Mouse (Mus musculus) stomach, embryonic 16.5 days (tissue): Measurements from ENCODE around the gene Dhcr7. TPM values are rescaled to one million over a fixed set of nuclear protein-coding genes. Genes with fewer than 3 reads are reported as not detected.
A peak's percentile ranks its signal among the peaks of the same experiment; 100 is the strongest.

Experiments
- ATAC-seq: fragments of 200-750 bp; cut with Nextera tagmentation; 2 replicates; pipeline ENCODE4 v1.8.0; 2017; ENCODE audit warnings: moderate number of reproducible peaks, moderate TSS enrichment; ENCODE audit not compliant: insufficient read depth, low FRiP score
- H3K27ac ChIP-seq: fragments of 300-500 bp; sonication (generic); 2 replicates; pipeline ENCODE4 v1.5.1; 2014; ENCODE audit warnings: low read length
- H3K27me3 ChIP-seq: fragments of 300-500 bp; sonication (generic); 2 replicates; pipeline ENCODE4 v1.6.1; 2014; ENCODE audit warnings: low read length, control low read depth, mixed read lengths; ENCODE audit not compliant: control insufficient read depth, insufficient read depth
- H3K36me3 ChIP-seq: fragments of 300-500 bp; sonication (generic); 2 replicates; pipeline ENCODE4 v1.6.1; 2014; ENCODE audit warnings: low read length; ENCODE audit not compliant: control insufficient read depth, insufficient read depth
- H3K4me1 ChIP-seq: fragments of 300-500 bp; sonication (generic); 2 replicates; pipeline ENCODE4 v1.6.1; 2014; ENCODE audit warnings: low read length, control low read depth, mixed read lengths; ENCODE audit not compliant: control insufficient read depth, insufficient read depth
- H3K4me2 ChIP-seq: fragments of 300-500 bp; sonication (generic); 2 replicates; pipeline ENCODE4 v1.6.1; 2014; ENCODE audit warnings: low read depth, low read length, mixed read lengths
- H3K4me3 ChIP-seq: fragments of 300-500 bp; sonication (generic); replicated peaks from 2 replicates; pipeline ENCODE4 v1.5.1; 2014; ENCODE audit warnings: mild to moderate bottlenecking, low read length
- H3K9ac ChIP-seq: fragments of 300-500 bp; sonication (generic); 2 replicates; pipeline ENCODE4 v1.6.1; 2014; ENCODE audit warnings: low read length
- H3K9me3 ChIP-seq: fragments of 300-500 bp; sonication (generic); replicated peaks from 2 replicates; pipeline ENCODE4 v1.6.1; 2016; ENCODE audit warnings: low read length, control low read depth; ENCODE audit not compliant: control insufficient read depth
- WGBS: fragments of 180-500 bp; shearing (Covaris S2); extraction: QIAGEN DNeasy Blood & Tissue Kit; methylation state at CpG from one replicate; pipeline ENCODE4 v1.1.7; 2014; 5-methylcytosine and 5-hydroxymethylcytosine counted together
- polyA plus RNA-seq: library from polyadenylated mRNA; unstranded; fragments of >200 nt; fragmentation: Nextera tagmentation; extraction: Ambion mirVana; gene quantifications from 2 replicates; pipeline ENCODE4 v1.2.1, GENCODE M21; 2015

Dhcr7 gene
- polyA plus RNA-seq, result 42.4 and 47.7 TPM in 2 replicates

- WGBS, result under 1% methylated on average over 40 of the region's 40 CpGs
- peak; percentile 98 for ATAC-seq
- Histone ChIP-seq H3K27me3 (no peaks in the 10 kb centered on the region), H3K4me3 (peak within 1 kb of the TSS; percentile 79), H3K4me2 (peak within 1 kb of the TSS; percentile 92), H3K36me3 (no peaks in the 10 kb centered on the region), H3K4me1 (peaks cover 12% of the 10 kb centered on the region), H3K27ac (peak within 1 kb of the TSS; percentile 62), H3K9me3 (no peaks in the 10 kb centered on the region), H3K9ac (peak within 1 kb of the TSS; percentile 85)
Measured at GRCm38 (mm10) chr7:143822375-143823265, at the start of gene Dhcr7, which contains the start of gene Nadsyn1. TSS of gene Dhcr7 (plus strand) at chr7:143823145. TSS of gene Nadsyn1 (minus strand) at chr7:143822849.

GRCm38 (mm10) chr7:143776137-143776536 is 46.8 kb upstream of the Dhcr7 start:
- Histone ChIP-seq H3K9ac (no peak overlapping the region), H3K4me2 (no peak overlapping the region), H3K36me3 (no peaks in the 10 kb centered on the region), H3K9me3 (no peaks in the 10 kb centered on the region), H3K4me1 (no peaks in the 10 kb centered on the region), H3K27ac (no peak overlapping the region), H3K27me3 (no peaks in the 10 kb centered on the region), H3K4me3 (no peak overlapping the region)
- 29% methylated on average over 3 of the region's 3 CpGs for WGBS
- no peak for ATAC-seq

DNA sequence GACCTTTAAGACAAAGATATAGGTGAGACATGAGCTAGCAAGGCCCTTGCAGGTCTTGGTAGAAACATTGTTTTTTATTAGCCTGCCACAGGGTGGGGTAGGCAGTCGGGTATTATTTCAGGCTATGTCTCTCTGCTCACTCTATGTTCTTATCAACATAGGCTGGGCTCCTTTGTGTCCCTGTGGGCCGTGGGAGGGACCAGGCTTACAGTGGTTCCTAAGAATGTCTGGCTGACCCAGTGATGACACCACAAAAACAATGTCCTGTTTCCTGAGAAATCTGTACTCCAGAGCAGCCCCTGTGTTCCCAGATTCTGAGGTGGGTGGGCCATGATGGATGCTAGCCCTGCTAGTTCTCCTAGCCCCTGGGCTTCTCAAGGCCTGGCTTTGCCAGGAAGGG is 45.6 kb upstream of the Dhcr7 start:
- Histone ChIP-seq H3K27ac (no peak overlapping the region), H3K27me3 (no peaks in the 10 kb centered on the region), H3K36me3 (no peaks in the 10 kb centered on the region), H3K4me3 (no peak overlapping the region), H3K4me2 (no peak overlapping the region), H3K9ac (no peak overlapping the region; the same call in 1 of the 2 replicates), H3K9me3 (no peaks in the 10 kb centered on the region), H3K4me1 (no peaks in the 10 kb centered on the region)
- no peak for ATAC-seq
- WGBS, result 30% methylated on average over 2 of the region's 2 CpGs

DNA sequence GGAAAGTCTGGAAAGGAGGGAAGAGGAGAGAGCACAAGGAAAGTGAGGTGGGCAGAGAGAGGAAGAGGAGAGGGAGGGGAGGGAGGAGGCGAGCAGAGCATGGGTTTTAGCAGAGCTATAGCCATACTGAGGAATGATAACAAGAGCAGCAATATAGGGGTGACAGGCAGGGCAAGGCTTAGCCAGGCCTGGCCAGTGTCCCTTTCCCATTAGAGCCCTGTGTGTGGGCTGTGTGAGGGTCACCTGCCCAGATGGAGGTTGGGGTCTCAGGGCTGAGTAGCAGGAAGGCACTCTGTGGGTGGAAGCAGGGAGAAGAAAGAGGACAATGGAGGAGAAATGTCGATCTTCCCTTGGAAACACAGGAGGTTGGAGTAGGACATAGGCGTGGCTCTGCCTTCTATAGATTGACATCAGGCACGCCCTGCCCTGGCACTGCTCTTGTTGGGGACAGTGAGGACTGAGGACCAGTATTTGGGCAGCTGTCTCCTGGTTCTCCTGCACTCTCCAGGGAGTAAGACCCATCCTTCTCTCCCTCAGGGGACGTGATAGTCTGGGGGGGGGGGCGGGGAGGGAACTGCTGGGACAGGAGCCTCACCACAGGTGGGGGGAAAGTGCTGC is 39.5 kb upstream of the Dhcr7 start:
- H3K9ac ChIP-seq, result peak overlapping the region; percentile 67
- H3K27me3 ChIP-seq, result no peaks in the 10 kb centered on the region
- WGBS, result 21% methylated on average over 6 of the region's 6 CpGs
- peak overlapping the region; percentile 75; the same call in 1 of the 2 replicates for H3K27ac ChIP-seq
- peak; percentile 28; the same call in 1 of the 2 replicates for ATAC-seq
- no peaks in the 10 kb centered on the region for H3K36me3 ChIP-seq
- peak overlapping the region; percentile 40 for H3K4me3 ChIP-seq
- H3K4me2 ChIP-seq, result peak overlapping the region; percentile 50
- peaks cover 18% of the 10 kb centered on the region for H3K4me1 ChIP-seq
- no peaks in the 10 kb centered on the region for H3K9me3 ChIP-seq

DNA sequence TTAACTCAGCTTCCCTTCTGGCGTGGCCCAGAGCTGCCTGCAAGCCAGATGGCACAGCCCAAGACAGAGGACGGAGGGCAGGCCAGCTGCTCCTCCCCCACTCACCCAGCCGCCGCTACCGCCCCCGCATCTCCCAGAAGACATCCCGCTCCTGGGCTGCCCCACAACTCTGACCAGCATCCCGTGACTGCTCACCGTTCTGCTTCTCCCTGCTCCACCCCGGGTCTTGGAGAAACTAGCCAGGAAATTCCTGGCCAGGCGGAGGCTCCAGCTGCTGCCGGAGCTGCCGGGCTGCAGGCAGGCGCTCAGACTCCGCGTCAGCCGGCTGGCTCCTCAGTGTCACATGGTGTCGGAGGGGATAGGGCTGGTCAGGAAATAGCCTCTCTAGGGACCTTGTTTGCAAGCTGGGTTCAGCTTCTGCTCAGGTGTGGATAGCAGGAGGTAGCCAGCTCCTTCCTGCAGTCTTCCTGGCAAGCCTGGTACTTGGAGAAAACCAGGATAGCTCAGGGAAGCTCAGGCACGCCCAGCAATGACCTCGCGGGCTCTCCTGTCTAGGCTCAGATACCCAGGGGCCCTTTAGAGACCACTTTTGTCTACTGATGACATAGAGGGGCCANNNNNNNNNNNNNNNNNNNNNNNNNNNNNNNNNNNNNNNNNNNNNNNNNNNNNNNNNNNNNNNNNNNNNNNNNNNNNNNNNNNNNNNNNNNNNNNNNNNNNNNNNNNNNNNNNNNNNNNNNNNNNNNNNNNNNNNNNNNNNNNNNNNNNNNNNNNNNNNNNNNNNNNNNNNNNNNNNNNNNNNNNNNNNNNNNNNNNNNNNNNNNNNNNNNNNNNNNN is 38.7 kb upstream of the Dhcr7 start, which contains the start of gene Mrgpre:
Mrgpre (minus strand) TSS at position 505 of the 834 bp plus-strand sequence.
- H3K4me3 ChIP-seq, result peak within 1 kb of the TSS; percentile 40
- H3K27ac ChIP-seq, result peak within 1 kb of the TSS; percentile 75
- peak within 1 kb of the TSS; percentile 67 for H3K9ac ChIP-seq
- peaks cover 18% of the 10 kb centered on the region for H3K4me1 ChIP-seq
- no peaks in the 10 kb centered on the region for H3K36me3 ChIP-seq
- H3K4me2 ChIP-seq, result peak within 1 kb of the TSS; percentile 50
- no peaks in the 10 kb centered on the region for H3K27me3 ChIP-seq
- WGBS, result 4% methylated on average over 21 of the region's 21 CpGs
- peak; percentile 84 for ATAC-seq
- no peaks in the 10 kb centered on the region for H3K9me3 ChIP-seq

DNA sequence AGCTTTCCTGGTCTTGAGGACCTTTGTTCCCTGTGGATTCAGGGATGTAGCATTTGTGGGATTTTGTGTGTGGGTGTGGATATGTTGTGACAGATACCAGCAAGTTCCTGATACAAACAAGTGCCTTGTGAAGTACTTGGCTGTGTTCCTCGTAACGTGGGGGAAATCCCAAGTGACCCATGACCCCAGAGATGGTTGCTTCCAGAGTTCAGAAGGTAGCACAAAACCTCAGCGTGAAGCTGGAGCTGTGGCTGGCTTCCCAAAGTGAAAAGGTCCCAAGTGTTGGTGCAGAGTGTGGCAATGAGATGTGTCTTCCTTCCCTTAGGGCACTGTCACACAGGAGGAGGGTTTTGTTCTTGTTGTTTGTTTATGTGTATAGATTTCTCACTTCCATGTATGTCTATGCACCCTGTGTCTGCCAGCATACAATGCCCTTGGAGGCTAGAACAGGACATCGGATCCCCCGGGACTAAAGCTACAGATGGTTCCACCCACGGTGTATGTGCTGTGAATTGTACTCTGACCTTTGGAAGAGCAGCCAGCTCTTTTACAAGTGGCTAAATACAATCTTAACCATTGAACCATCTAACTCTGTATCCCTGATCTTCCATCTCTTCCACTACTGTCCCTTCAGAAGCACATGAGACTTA is 30.5 kb upstream of the Dhcr7 start:
- no peak for ATAC-seq
- 73% methylated on average over 6 of the region's 6 CpGs for WGBS

DNA sequence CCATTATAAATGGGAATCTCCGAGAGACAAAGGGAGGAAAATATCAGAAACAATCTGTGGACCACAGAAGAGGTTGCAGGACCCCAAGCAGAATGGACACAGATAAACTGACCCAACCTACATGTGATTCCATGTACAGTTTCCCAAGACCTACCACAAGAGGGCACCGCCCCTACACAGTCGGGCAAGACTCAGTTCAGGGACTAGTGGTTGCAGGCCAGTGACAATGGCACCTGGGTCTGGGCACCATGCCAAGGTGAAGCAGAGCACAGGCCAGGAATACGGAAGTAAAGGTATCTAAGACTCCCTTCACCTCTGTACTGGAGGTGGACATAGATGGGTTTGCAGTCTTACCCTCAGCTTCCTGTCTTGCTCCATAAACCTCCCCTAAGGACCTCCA is 29.8 kb upstream of the Dhcr7 start:
- no peak overlapping the region for H3K4me2 ChIP-seq
- no peak overlapping the region for H3K4me3 ChIP-seq
- peak; percentile 87; the same call in 1 of the 2 replicates for ATAC-seq
- no peak overlapping the region for H3K27ac ChIP-seq
- H3K4me1 ChIP-seq, result no peaks in the 10 kb centered on the region
- peaks cover 14% of the 10 kb centered on the region; the same call in 1 of the 2 replicates for H3K36me3 ChIP-seq
- WGBS, result 52% methylated on average over 4 of the region's 4 CpGs
- H3K27me3 ChIP-seq, result no peaks in the 10 kb centered on the region
- no peak overlapping the region for H3K9ac ChIP-seq
- H3K9me3 ChIP-seq, result no peaks in the 10 kb centered on the region

More for the DNA sequence above, 30.5 kb upstream of the Dhcr7 start:
- H3K4me2 ChIP-seq, result no peak overlapping the region
- no peaks in the 10 kb centered on the region for H3K27me3 ChIP-seq
- H3K4me3 ChIP-seq, result no peak overlapping the region
- H3K4me1 ChIP-seq, result no peaks in the 10 kb centered on the region
- H3K9ac ChIP-seq, result no peak overlapping the region
- H3K36me3 ChIP-seq, result peaks cover 14% of the 10 kb centered on the region; the same call in 1 of the 2 replicates
- H3K27ac ChIP-seq, result no peak overlapping the region
- H3K9me3 ChIP-seq, result no peaks in the 10 kb centered on the region

DNA sequence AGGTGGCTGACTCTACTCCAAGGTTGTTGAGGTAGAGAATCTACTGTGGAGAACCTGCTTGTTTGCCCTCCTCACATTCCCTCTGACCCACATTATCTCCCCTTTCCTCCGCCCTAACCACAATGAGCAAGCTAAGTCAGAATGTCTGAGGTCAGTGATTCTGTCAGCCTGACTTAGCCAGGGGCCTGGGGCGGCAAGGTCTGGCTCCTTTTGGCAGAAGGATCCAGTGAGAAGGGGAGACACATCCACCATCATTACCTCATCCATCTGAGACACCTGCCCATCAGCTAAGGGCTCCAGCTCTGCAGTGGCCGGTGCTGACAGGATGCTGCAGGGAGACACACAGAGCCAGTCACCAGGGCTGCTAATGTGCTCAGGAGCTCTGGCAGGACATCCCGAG is 24.2 kb upstream of the Dhcr7 start:
- Histone ChIP-seq H3K9me3 (no peaks in the 10 kb centered on the region), H3K36me3 (peaks cover 18% of the 10 kb centered on the region; the same call in 1 of the 2 replicates), H3K27ac (no peak overlapping the region), H3K9ac (no peak overlapping the region), H3K4me2 (no peak overlapping the region), H3K4me3 (no peak overlapping the region), H3K4me1 (no peaks in the 10 kb centered on the region), H3K27me3 (no peaks in the 10 kb centered on the region)
- no peak for ATAC-seq
- 86% methylated on average over 4 of the region's 4 CpGs for WGBS
